Mouse (Mus musculus): ENCODE measurements around the gene 4833420G17Rik.
A peak's percentile ranks its signal among the peaks of the same experiment; 100 is the strongest.
"Not testable (repeated sequence)": the region's sequence is repeated elsewhere in the genome, so short reads cannot be mapped to it uniquely, and the experiment has no call there.

The 4833420G17Rik gene

DNA sequence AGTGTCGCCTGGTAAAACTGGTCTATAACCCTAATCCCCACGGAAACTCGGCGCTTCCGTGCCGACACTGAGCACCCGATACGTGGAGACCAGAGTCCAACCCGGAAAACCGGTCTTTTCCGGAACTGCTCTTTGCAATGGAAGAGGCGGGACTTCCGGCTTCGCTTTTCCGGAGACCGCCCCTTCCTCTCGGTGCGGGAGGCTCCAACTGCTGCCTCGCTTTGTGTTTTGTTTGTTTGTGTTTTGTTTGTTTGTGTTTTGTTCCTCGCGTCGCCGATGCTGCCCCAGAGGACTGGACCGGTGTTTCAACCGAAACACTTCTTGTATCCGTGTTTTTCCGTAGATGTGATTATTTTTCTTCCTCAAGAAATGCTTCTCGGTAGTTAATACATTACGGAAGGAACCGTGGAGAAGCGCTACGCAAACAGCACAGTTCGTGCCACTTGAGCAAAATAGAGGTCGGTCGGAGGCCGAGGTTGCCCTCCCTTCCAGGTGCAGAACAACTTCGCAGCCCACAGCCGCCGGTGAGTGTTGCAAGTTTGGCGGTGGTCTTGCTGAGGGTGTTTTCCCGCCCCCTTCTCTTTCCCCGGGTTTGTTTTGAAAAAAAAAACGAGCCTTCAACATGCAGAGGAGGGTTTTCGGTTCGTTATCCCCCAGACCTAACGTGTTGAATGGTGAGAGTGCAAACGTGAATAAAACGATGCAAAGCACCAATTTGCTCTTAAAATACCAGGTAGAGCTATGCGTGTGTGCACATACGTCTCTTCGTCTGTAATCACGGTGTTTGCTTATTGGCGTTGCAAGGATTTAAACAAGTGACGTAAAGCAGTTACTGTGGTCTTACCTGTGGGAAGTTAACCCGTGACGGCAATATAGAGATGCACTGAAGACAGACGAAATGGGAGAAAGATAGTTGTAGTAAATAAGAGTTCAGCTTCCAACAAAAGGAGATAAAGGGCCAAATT lies at the start of gene 4833420G17Rik:
Gene 4833420G17Rik (plus strand): TSS at position 173 of the 965 bp plus-strand sequence.
- peak; percentile 90 for DNase-seq

DNA sequence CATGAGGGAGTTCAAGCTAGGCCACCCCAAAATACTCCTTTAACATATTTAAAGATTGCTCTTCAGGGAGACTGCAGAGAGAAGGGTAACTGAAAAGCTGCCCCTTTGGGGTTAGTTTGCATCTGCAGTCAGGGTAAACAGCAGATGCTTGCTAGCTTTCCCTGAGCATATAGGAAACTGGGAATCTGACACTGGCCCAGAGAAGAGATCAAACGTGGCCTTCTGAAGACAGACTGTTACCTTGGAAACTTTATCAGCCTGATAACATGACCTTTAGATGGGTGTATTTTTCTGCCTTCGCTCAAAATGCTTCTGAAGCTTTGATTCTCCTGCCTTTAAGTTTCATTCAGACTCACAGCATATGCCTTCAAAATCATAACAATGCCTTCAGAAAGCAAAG lies 49.5 kb upstream of the 4833420G17Rik start:
- DNase-seq: no peak

DNA sequence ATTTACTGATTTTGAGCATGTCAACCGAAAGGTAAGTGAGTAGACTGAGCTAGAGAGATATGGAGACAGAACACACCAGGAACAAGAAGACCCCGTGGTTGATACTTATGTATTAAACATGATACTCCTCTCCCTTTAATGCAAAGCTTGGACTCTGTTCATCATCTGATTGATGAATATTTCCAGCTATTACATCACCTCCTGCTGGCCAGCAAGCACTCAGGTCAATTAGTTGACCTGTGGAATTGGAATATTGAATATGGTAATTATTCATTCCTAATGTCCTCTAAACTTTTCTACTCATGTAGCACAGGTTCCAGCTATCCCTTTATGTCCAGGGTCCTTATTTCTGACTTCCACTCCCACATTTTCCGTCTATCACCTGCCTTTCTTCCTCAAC lies 44.1 kb upstream of the 4833420G17Rik start:
- no peak for DNase-seq

DNA sequence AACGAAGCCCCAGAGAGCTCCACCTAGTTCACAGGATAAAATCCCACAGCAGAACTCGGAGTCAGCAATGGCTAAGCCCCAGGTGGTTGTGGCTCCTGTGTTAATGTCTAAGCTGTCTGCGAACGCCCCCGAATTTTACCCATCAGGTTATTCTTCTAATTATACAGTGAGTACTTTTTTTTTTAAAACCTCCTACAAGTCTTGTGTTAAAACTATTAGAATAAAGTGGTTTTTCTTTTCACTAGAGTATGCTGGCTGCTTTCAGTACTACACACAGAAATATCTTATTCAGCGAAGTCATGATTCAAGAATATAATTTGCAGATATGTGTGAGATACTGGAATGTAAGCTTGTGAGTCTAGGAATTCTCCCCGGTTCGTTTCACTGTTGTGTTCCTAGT lies 32.4 kb upstream of the 4833420G17Rik start:
- DNase-seq: no peak

DNA sequence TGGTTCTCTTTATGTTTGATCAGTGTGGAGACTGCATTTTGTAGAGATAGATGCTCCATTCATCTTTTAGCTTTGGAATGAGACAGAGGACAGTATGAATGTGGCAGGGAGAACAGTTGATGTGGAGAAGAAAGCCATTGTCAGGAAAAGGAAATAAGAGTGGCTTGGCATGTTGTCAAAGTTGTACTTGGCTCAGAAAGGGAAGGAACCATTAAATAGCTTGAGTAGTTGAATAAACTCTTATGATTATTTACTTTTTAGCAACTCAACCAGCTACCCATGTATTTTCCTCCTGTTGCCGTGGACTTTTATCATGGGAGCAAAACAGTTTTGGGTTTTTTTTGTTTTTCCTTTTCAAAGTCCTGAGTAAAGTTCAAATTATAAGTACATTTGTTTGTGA lies 30.5 kb upstream of the 4833420G17Rik start:
- DNase-seq: no peak

DNA sequence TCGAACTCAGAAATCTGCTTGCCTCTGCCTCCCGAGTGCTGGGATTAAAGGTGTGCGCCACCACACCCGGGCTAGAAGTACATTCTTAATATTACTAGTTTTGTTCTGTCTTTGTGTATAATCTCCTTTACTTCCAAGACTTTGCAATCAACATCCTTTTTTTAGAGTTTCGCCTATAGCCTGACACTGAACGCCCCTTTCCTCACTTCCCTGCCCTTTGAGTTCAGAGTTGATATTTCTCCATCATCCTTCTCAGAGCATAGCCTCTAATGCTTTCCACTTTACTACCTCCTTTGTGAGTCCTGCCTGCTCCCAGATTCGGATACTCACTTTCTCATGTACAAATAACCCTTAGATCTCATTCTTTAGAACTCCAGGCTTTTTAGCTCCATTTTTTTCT lies 28.2 kb upstream of the 4833420G17Rik start:
- no peak for DNase-seq

DNA sequence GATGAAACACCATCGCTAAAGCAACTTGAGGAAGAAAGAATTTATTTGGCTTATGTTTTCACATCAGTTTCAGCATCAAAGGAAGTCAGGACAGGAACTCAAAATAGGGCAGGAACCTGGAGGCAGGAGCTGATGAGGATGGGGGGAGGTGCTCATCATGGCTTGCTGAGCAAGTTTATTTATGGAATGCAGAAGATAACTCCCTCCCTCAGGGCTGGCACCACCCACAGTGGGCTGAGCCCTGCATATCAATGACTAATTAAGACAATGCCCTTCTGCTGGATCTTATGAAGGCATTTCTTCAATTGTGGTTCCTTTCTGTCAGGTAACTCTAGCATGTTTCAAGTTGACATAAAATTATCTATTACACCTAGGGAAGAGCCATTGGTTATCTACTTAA lies 20.3 kb upstream of the 4833420G17Rik start:
- DNase-seq: no peak

DNA sequence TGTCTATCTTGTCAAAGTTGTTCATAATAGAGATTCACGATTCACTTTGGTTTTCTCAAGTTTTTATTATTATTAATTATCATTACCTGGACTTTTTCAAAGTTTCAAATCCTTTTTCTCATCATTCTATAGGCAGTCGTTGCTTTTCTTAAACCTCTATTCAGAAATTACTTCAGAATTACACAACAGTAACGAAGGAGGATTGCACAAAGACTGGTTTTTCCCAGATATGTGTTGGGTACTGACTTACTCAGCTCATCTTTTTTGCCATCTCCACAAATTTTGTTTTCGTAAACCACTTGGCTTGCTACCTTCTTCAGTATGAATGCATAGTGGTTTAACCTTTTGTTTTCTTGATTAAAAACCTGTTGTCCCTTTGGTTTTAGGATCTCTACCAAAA lies 9.0 kb upstream of the 4833420G17Rik start:
- no peak for DNase-seq

DNA sequence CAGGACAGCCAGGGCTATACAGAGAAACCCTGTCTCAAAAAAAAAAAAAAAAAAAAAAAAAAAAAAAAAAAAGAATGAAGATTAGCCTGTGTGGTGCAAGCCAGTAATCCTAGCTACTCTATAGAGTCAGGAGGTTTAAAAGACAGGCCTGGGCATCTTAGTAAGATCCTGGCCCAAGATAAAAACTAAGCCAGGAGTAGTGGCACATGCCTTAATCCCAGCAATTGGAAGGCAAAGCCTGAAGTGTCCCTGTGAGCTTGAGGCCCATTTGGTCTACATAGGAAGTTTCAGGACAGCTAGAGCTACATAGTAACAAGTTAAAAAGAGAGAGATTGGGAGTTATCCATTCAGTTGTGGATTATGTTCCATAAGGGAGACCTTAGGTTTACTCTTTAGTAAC lies 7.5 kb upstream of the 4833420G17Rik start:
- no peak for DNase-seq

DNA sequence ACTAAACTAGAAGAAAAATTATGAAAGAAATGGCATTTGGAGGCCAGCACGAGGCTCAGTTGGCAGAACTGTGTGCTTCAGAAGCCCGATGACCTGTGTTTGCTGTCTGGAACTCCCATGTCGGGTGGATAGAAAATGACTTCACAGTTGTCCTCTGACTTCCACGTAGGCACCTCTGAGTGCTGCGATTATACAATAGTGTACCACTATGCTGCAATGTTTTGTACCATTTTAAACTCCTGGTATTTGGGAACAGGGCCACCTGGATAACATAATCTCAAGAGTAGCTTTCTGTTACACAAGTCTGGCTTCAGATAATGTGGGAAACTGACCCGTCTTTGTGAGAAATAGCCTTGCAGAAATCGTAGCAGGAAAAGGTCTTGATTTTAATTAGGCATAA lies 6.2 kb upstream of the 4833420G17Rik start:
- no peak for DNase-seq

DNA sequence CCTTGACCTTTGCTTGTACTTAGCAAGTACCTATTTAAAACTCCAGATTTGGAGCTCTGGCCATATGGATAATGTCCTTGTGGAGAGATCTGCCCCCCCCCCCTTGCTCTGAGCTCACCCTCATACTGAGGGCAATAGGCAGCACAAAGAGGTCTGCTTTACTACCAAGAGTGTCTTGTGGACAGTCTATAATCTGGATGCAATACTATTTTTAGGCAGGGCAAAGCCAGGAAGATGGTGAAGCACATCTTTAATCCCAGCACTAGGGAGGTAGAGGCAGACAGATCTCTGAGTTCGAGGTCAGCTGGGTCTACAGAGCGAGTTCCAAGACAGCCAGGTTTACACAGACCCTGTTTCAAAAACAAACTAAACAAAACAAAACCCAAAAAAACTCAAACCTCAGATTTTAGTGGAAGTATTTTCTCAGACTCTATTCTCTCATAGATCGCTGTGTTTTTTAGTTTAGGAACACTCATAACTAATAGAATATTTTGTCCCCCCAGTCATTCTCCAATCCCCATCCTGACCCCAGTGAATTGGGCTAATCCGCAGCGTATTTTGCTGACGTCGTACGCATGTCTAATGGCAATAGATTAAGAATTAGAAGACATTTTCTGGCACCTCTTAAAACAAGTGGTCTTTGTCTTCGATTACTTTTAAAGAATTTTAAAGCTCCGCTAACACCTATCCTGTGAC lies 520 bp upstream of the 4833420G17Rik start:
- no peak for DNase-seq

DNA sequence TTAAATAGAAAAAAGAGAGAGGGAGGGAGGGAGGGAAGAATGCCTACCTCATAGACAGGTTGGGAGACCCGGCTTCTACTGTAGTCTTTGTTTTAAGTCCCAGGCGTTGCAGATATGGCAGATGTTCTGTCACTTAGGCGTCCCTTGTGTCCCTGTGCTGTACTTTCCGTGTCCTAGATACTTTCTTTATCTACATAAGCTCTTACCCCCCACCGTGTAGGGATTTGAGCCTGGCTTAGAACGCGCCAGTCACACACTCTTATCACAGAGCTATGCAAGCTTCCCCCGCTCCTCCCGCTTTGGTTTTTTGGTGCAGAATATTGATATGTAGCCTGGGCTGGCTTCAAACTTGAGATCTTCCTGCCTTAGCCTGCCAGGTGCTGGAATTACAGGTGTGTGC lies 14.1 kb downstream of the 4833420G17Rik start:
- no peak for DNase-seq

DNA sequence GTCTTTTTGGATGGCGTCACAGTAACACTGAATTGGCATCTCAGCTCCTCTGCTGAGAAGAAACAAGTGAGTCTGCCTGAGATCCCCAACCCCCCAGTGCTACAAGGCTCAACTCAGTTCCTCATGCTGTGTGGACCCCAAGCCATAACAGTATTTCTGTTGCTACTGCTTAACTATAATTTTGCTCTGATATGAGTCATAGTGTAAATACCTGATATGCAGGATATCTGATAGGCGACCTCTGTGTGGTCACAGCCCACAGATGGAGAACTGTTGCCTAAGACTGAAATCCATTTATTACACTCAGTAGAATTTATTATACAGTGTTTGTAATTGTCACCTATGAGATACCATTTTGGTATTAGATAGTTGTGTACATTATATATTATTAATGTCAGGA lies 15.2 kb downstream of the 4833420G17Rik start:
- DNase-seq: no peak

DNA sequence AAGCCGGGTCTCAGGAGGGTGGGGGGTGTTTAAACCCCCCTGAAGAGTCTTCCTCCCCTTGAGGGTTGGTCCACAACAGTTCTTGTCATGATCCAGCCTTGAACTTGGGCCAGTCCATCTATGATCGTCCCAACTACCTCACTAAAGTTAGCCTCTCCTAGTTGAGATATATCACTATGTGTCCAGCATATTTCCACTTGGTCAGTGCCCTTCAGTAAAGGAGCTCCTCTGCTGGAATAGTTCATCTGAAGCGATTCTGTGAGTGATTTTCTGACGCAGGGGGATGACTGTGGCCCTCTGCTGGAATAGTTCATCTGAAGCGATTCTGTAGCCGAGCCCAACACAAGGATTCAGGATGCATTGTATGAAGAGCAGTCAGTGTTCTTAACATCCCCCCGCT lies 24.8 kb downstream of the 4833420G17Rik start:
- DNase-seq: no peak

DNA sequence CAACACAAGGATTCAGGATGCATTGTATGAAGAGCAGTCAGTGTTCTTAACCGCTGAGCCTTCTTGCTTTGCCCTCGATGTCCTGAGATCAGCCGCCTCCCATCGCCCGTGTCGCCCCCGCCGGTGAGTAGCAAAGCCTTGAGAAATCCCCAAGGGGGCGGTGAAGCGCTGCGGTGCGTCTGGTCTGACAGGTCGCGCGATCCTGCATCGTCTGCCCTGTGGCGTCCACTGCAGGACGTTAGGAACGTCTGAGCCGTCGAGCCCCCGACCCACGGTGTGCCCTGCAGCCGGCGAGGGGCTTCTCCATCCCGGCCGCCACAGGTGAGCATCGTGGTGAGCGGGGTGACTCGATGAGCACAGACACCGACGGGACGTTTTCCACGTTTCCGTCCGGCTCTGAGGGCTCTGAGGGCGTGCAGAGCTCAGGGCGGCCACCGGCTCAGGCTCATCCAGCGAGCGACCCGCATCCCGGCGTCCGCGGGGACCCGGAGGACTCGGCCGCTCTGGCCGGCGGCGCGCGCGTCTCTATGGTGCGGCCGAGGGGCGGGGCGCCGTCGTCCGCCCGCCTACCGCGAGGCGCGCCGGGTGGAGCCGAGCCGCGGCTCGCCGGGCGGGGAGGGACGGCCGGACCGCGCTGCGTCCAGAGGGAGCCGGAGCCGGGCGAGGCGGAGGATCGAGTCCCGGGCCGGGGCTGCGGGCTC lies 25.5 kb downstream of the 4833420G17Rik start, which contains the start of the genes Tmem267 and 3110070M22Rik:
Gene Tmem267 (plus strand): TSS at position 160 of the 701 bp plus-strand sequence.
Gene 3110070M22Rik (minus strand): TSS at position 504 of the 701 bp plus-strand sequence.
- peak; percentile 81 for DNase-seq

DNA sequence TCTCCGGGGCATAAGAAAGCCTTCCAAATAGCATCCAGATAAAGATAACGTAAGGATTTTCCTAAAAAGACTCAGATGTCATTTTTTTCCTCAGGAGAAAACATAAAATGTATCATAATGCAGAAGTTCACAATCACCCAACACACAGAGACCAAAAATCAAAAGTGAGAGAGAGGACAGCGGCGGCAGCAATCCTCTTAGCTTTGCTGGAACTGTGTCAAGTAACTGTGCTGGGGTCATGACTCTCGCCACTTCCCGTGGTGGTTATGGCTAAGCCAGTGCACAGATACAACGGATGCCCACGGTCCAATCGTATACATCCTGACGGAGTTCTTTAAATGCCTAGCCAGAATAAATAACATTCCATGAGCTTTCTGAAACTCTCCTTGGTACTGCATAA lies 29.5 kb downstream of the 4833420G17Rik start:
- not testable (repeated sequence) for DNase-seq

DNA sequence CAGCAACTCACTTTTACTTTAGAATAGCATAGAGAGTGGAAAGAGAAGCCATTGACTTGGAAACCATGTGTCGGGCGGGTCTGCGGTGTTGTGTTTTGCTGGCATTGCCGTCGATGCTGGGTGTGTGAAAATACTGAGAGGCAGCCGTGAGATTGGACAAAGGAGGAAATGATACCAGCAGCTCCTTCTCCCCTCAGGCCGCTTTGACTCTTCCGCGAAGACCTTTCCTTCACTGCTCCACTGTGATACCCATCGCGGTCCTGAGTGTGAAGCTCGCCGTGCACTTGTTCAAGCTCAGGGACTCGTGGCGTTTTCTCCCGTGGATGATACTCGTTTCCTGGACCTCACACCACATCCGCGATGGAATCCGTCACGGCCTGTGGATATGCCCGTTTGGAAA lies 32.4 kb downstream of the 4833420G17Rik start:
- not testable (repeated sequence) for DNase-seq

Data from layer of hippocampus, adult 9-11 months (tissue).